Mouse (Mus musculus): Measurements from ENCODE around the gene Akr1b3.
"Not testable (repeated sequence)": the region's sequence is repeated elsewhere in the genome, so short reads cannot be mapped to it uniquely, and the experiment has no call there.

The Akr1b3 gene

GRCm38 (mm10) chr6:34316854-34317771 lies at the start of gene Akr1b3:
TSS of gene Akr1b3 (minus strand) at chr6:34317478.
- DNase-seq = peak; percentile 90 to 95

GRCm38 (mm10) chr6:34364217-34365136 lies 47.2 kb upstream of the Akr1b3 start:
- no peak for DNase-seq

GRCm38 (mm10) chr6:34355841-34356240 lies 38.6 kb upstream of the Akr1b3 start:
- no peak for DNase-seq

GRCm38 (mm10) chr6:34355349-34355747 lies 38.1 kb upstream of the Akr1b3 start:
- DNase-seq = no peak

GRCm38 (mm10) chr6:34354354-34355348 lies 37.4 kb upstream of the Akr1b3 start:
- DNase-seq = no peak

GRCm38 (mm10) chr6:34353658-34354353 lies 36.5 kb upstream of the Akr1b3 start, which contains the start of gene Akr1b8:
TSS of gene Akr1b8 (plus strand) at chr6:34354119.
- DNase-seq = peak; percentile 16 to 51

GRCm38 (mm10) chr6:34352401-34352800 lies 35.1 kb upstream of the Akr1b3 start:
- no peak for DNase-seq

GRCm38 (mm10) chr6:34351481-34351880 lies 34.2 kb upstream of the Akr1b3 start:
- not testable (repeated sequence) for DNase-seq

- DNase-seq = no peak
Measured at GRCm38 (mm10) chr6:34350037-34350699, 32.9 kb upstream of the Akr1b3 start.

- DNase-seq = peak; percentile 82 to 86
Measured at GRCm38 (mm10) chr6:34346096-34346898, 29.0 kb upstream of the Akr1b3 start.

- peak; percentile 43 to 64 for DNase-seq
Measured at GRCm38 (mm10) chr6:34344935-34345334, 27.7 kb upstream of the Akr1b3 start.

- no peak for DNase-seq
Measured at GRCm38 (mm10) chr6:34344135-34344850, 27.0 kb upstream of the Akr1b3 start.

- DNase-seq = no peak
Measured at GRCm38 (mm10) chr6:34343426-34343825, 26.1 kb upstream of the Akr1b3 start.

- no peak for DNase-seq
Measured at GRCm38 (mm10) chr6:34342476-34342875, 25.2 kb upstream of the Akr1b3 start.

- no peak for DNase-seq
Measured at GRCm38 (mm10) chr6:34341991-34342390, 24.7 kb upstream of the Akr1b3 start.

- no peak for DNase-seq
Measured at GRCm38 (mm10) chr6:34337799-34338198, 20.5 kb upstream of the Akr1b3 start.

GRCm38 (mm10) chr6:34334673-34335072 lies 17.4 kb upstream of the Akr1b3 start:
- no peak for DNase-seq

- DNase-seq = not testable (repeated sequence)
Measured at GRCm38 (mm10) chr6:34331804-34332203, 14.5 kb upstream of the Akr1b3 start.

GRCm38 (mm10) chr6:34331379-34331778 lies 14.1 kb upstream of the Akr1b3 start:
- DNase-seq = no peak

Data from kidney, postnatal 4 days (tissue).